Mouse (Mus musculus): ENCODE measurements around the gene Tinagl1.

Tinagl1 gene

GRCm38 (mm10) chr4:130175072-130175711, at the start of gene Tinagl1:
Gene Tinagl1 (minus strand): TSS chr4:130175122.
- DNase-seq = no peak

- no peak for DNase-seq
Observed at GRCm38 (mm10) chr4:130224071-130224470, 49.1 kb upstream of the Tinagl1 start.

DNA sequence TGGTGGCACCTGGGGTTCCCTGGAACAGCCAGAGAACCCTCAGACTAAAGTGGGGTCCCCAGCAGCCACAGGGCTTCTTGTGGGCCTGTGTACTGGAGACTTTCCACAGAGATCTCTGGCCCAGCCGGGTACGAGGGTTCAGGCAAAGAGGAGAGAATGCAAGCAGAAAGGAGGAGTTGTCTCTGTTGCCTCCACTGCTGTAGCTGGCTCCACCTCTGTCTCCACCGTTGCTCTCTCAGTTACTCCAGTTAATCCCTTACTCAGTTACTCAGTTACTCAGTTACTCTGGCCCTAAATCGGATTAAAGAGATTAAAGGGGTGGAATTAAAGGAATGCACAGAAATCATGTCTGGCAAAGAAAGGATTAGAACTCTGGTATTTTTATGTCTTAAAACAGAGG, 47.3 kb upstream of the Tinagl1 start, which contains the start of gene Gm853:
Gm853 (minus strand) TSS at position 223 of the 400 bp plus-strand sequence.
- DNase-seq = no peak

- no peak for DNase-seq
Observed at GRCm38 (mm10) chr4:130220176-130220575, 45.3 kb upstream of the Tinagl1 start.

DNA sequence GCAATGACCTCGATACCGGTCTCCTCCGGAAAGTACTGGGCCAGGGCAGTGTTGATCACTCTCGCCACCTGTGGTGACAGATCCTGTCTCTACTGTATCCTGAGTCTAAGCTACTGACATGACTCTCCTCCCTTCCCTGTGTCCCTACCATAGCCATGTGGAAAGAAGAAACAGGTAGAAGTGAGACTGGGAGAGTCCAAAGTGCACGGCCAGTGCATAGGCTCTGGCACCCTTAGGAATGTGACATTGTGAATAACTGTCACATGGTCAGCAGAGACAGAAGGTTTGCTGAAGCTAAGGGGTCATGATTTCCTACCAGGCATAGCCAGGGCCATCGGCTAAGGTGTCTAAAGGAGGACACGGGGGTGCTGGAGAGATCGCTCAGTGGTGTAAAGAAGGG, 40.5 kb upstream of the Tinagl1 start:
- DNase-seq = no peak

DNA sequence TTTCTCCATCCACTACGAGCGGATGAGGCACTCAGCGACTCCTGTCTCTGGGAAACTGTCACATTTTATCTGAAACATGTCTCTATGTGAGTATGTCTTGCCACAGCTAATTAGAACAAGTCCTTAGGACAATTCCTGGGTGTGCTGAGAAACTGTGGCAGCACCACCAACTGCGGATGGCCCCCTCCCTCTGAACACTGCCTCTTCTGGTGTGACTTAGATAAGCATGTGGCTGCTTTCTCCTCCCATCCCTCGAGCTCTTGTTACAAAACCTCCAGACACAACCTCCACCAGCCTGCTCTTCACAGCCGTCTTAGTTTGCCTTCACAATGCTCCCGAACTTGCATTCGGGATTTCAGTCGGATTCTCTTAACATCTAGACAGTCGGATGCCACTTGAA, 38.9 kb upstream of the Tinagl1 start:
- DNase-seq = no peak

DNA sequence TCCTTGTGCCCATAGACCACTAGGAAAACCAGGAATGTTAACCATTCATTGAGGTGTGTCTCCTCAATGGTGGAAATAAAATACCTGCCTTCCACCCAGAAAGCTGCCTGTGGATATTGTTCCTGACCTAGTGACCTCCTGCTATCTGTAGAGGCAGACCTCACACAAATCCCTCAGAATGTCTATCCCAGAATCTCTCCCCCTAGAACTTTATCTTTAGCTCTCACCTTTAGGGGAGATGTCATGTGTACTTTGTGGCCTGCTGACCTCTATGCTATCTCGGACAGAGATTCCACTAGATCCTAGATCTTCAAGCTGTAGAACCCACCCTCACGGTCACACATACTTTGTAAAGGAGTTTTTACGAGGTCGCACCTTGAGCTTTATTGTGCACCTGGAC, 38.3 kb upstream of the Tinagl1 start:
- no peak for DNase-seq

DNA sequence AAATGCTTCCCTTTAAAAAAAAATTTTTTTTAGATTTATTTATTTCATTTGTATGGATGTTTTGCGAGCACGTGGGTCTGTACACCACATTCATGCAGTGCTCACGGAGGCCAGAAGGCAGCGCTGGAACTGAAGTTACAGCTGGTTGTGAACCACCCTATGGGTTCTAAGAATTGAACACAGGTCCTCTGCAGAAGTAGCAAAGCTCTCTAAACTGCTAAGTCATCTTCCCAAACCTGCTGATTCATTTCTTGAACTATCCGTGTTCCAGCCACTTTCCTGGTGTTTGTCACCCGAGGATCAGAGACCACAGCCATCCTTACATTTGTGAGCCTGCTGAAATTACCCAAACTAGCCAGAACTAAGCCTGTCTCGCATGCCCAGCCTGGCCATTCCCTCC, 37.5 kb upstream of the Tinagl1 start:
- no peak for DNase-seq

DNA sequence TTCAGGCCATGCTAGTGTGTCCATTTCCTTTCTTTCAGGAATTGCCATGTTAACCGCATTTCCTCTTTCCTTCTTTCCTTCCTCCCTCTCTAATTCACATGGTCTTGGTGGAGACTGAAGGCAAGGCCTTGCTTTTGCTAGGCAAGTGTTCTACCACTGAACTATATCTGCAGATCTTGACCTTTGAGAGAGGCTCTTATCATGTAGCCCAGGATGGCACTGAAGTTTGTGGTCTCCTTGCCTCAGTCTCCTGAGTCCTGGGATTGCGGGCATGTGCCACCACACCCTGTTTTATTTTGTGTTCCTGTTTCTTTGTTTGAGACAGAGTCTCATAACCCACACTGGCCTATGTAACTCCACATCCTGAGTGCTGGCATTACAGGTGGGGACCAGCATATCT, 36.9 kb upstream of the Tinagl1 start:
- no peak for DNase-seq

- DNase-seq = peak; percentile 96 to 99
Observed at GRCm38 (mm10) chr4:130198694-130199670, 24.1 kb upstream of the Tinagl1 start.

- no peak for DNase-seq
Observed at GRCm38 (mm10) chr4:130196542-130196941, 21.6 kb upstream of the Tinagl1 start.

- no peak for DNase-seq
Observed at GRCm38 (mm10) chr4:130195924-130196323, 21.0 kb upstream of the Tinagl1 start.

- DNase-seq = no peak
Observed at GRCm38 (mm10) chr4:130192266-130192665, 17.3 kb upstream of the Tinagl1 start.

- DNase-seq = no peak
Observed at GRCm38 (mm10) chr4:130189606-130190005, 14.7 kb upstream of the Tinagl1 start.

DNA sequence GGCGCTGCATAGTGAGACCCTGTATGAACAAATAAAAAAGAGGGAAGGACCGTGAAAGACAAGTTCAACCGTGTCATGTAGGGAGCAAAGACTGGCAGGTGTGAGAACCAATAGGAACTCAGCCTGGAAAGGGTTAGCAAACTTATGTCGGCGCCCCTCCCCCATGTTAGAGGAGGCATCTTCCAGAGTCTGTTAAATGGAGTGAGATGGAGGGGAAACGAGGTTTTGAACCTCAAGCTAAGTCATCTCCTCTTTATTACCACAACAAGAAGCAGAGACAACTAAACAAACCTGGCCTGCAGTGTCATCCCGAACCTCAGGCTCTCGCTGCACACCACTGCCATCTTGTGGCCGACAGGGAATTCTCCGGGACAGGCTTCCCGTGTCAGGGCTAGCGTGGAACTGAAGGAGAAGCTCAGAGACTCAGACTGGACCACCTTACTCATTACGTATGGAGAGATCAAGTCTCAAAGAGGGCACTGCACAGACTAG, 13.9 kb upstream of the Tinagl1 start:
- peak; percentile 84 to 88 for DNase-seq

GRCm38 (mm10) chr4:130186891-130187290, 12.0 kb upstream of the Tinagl1 start:
- no peak for DNase-seq

DNA sequence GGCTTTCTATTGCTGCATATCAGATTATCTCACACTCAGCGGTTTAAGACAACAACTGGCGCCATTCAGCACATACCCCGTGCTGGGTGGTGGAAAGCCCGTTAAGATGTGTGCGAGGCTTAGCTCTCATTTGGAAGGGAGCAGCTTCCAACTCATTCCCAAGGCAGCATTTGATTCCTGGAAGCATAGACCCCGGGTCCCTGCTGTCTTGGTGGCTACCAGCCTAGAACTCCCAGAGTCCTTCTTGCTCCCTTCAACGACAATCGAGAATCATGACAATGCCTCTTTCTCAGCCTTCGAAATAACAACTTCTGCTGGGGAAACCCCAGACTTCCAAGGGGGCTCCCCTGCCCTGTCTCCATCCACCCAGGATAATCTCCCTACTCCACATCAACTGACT, 11.5 kb upstream of the Tinagl1 start:
- DNase-seq = no peak

GRCm38 (mm10) chr4:130183879-130184278, 9.0 kb upstream of the Tinagl1 start:
- no peak for DNase-seq

DNA sequence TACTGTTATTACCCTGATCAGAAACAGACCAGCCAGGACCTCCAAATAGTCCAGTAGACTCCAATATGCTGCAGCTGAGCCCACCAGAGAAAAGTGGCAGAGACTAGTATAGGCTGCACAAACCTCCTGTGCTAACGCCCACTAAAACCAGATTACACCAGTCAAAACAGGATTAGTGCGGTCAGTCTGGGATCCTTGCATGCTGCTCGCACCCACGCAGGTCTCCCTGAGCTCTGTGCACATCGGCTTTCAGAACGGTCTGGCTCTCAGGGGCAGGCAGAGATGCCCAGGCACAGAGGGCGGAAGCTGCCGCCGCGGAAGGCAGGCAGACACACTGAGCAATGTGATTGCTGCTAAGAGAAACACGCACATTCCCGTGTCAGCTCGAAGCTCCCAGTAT, 8.1 kb upstream of the Tinagl1 start:
- no peak for DNase-seq

DNA sequence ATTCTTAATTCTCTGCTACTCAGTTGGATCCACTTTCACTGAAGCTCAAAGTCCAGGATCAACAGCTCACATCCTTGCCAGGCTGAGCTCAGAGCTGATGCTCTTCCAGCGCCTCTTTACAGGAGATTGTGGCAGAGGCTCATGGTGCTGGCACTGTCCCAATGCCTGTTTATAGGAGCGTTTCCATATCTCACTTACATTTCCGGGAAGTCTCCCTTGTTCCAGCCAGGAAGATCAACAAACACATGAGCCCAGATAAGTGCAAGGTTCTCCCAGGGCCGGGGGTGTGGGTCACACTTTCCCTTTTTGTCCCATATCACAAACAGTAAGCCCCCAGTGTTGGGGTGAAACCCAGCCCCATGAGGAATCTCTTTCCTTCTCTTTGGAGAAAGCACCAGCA, 7.0 kb upstream of the Tinagl1 start:
- DNase-seq = no peak

GRCm38 (mm10) chr4:130180909-130181602, 6.1 kb upstream of the Tinagl1 start:
- DNase-seq = no peak

- no peak for DNase-seq
Observed at GRCm38 (mm10) chr4:130179876-130180275, 5.0 kb upstream of the Tinagl1 start.

DNA sequence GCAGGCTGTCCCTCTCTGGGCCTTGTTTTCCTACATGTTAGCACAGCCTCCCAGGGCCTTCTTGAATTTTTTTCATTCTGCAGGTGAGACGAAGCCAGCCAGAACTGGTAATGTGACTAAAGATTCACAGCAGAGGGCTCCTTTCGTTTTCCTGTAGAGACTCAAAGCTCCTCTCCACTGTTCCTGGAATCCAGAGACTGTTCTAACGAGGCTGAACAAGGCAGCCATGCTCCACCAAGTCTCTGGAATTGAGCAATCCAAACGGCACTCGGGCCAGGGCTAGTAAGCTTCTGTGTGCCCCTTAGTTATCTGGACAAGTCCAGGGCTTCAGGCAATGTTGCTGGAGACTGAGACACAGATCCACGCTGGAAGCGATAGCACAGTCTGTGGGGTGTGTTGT, 2.6 kb upstream of the Tinagl1 start:
- no peak for DNase-seq

Data from cerebellum, postnatal 36 days (tissue).